Mouse (Mus musculus): Measurements from ENCODE around the gene Eng. TPM values are rescaled to one million over a fixed set of nuclear protein-coding genes. Genes with fewer than 3 reads are reported as not detected.

Gene Eng
- polyA plus RNA-seq, 1 experiment from 2014 or later = 25.5 TPM

- DNase-seq (ENCODE audit: low spot score) (no peak), ATAC-seq (replicated peaks; ENCODE audit: low FRiP score) (no peak)
- H3K4me1 ChIP-seq (replicated peaks; ENCODE audit: control insufficient read depth, insufficient read depth, low read length) = no peaks in the 10 kb centered on the region
- H3K4me2 ChIP-seq (ENCODE audit: low read depth, low read length, severe bottlenecking) = no peak overlapping the region
- no peaks in the 10 kb centered on the region for H3K27me3 ChIP-seq (ENCODE audit: control insufficient read depth, insufficient read depth, low read length)
- 93% methylated on average over 15 of the region's 15 CpGs for WGBS
- H3K36me3 ChIP-seq (ENCODE audit: control insufficient read depth, insufficient read depth, low read length) = no peaks in the 10 kb centered on the region; the same call in 1 of the 2 replicates
- H3K4me3 ChIP-seq (ENCODE audit: low read depth, low read length) = no peak overlapping the region
- H3K27ac ChIP-seq (ENCODE audit: low read depth, low read length) = no peak overlapping the region
- no peaks in the 10 kb centered on the region for H3K9me3 ChIP-seq (ENCODE audit: control insufficient read depth, low read length)
- no peak overlapping the region for H3K9ac ChIP-seq (ENCODE audit: low read length)
These were observed 38.5 kb downstream of the Eng start for GRCm38 (mm10) chr2:32684681-32685428.

- ATAC-seq (replicated peaks; ENCODE audit: low FRiP score) (no peak), DNase-seq (ENCODE audit: low spot score) (no peak)
- no peak overlapping the region for H3K4me2 ChIP-seq (ENCODE audit: low read depth, low read length, severe bottlenecking)
- 95% methylated on average over 3 of the region's 3 CpGs for WGBS
- no peaks in the 10 kb centered on the region for H3K4me1 ChIP-seq (replicated peaks; ENCODE audit: control insufficient read depth, insufficient read depth, low read length)
- H3K4me3 ChIP-seq (ENCODE audit: low read depth, low read length) = no peak overlapping the region
- H3K27ac ChIP-seq (ENCODE audit: low read depth, low read length) = no peak overlapping the region
- H3K9me3 ChIP-seq (ENCODE audit: control insufficient read depth, low read length) = no peaks in the 10 kb centered on the region
- no peaks in the 10 kb centered on the region for H3K27me3 ChIP-seq (ENCODE audit: control insufficient read depth, insufficient read depth, low read length)
- H3K9ac ChIP-seq (ENCODE audit: low read length) = no peak overlapping the region
- no peaks in the 10 kb centered on the region; the same call in 1 of the 2 replicates for H3K36me3 ChIP-seq (ENCODE audit: control insufficient read depth, insufficient read depth, low read length)
These were observed 39.4 kb downstream of the Eng start for GRCm38 (mm10) chr2:32685807-32686206.

GRCm38 (mm10) chr2:32686640-32687039 is 40.2 kb downstream of the Eng start:
- Histone ChIP-seq H3K4me3 (ENCODE audit: low read depth, low read length) (no peak overlapping the region), H3K4me2 (ENCODE audit: low read depth, low read length, severe bottlenecking) (no peak overlapping the region), H3K9me3 (ENCODE audit: control insufficient read depth, low read length) (no peaks in the 10 kb centered on the region), H3K27me3 (ENCODE audit: control insufficient read depth, insufficient read depth, low read length) (no peaks in the 10 kb centered on the region), H3K4me1 (replicated peaks; ENCODE audit: control insufficient read depth, insufficient read depth, low read length) (no peaks in the 10 kb centered on the region), H3K36me3 (ENCODE audit: control insufficient read depth, insufficient read depth, low read length) (no peaks in the 10 kb centered on the region; the same call in 1 of the 2 replicates), H3K9ac (ENCODE audit: low read length) (no peak overlapping the region), H3K27ac (ENCODE audit: low read depth, low read length) (no peak overlapping the region)
- ATAC-seq (replicated peaks; ENCODE audit: low FRiP score) = no peak
- 85% methylated on average over 6 of the region's 6 CpGs for WGBS
- no peak for DNase-seq (ENCODE audit: low spot score)

GRCm38 (mm10) chr2:32687562-32687961 is 41.2 kb downstream of the Eng start:
- H3K27ac ChIP-seq (ENCODE audit: low read depth, low read length) = no peak overlapping the region
- no peaks in the 10 kb centered on the region for H3K4me1 ChIP-seq (replicated peaks; ENCODE audit: control insufficient read depth, insufficient read depth, low read length)
- no peaks in the 10 kb centered on the region; the same call in 1 of the 2 replicates for H3K36me3 ChIP-seq (ENCODE audit: control insufficient read depth, insufficient read depth, low read length)
- H3K9ac ChIP-seq (ENCODE audit: low read length) = no peak overlapping the region
- ATAC-seq (replicated peaks; ENCODE audit: low FRiP score) = no peak
- DNase-seq (ENCODE audit: low spot score) = no peak
- no peaks in the 10 kb centered on the region for H3K9me3 ChIP-seq (ENCODE audit: control insufficient read depth, low read length)
- no peak overlapping the region for H3K4me3 ChIP-seq (ENCODE audit: low read depth, low read length)
- no peak overlapping the region for H3K4me2 ChIP-seq (ENCODE audit: low read depth, low read length, severe bottlenecking)
- 90% methylated on average over 8 of the region's 8 CpGs for WGBS
- no peaks in the 10 kb centered on the region for H3K27me3 ChIP-seq (ENCODE audit: control insufficient read depth, insufficient read depth, low read length)

GRCm38 (mm10) chr2:32689420-32689819 is 43.0 kb downstream of the Eng start:
- Histone ChIP-seq H3K4me3 (ENCODE audit: low read depth, low read length) (no peak overlapping the region), H3K4me1 (replicated peaks; ENCODE audit: control insufficient read depth, insufficient read depth, low read length) (peaks cover 4% of the 10 kb centered on the region; the same call in 1 of the 2 replicates), H3K27me3 (ENCODE audit: control insufficient read depth, insufficient read depth, low read length) (no peaks in the 10 kb centered on the region), H3K36me3 (ENCODE audit: control insufficient read depth, insufficient read depth, low read length) (no peaks in the 10 kb centered on the region; the same call in 1 of the 2 replicates), H3K9ac (ENCODE audit: low read length) (no peak overlapping the region), H3K27ac (ENCODE audit: low read depth, low read length) (no peak overlapping the region), H3K9me3 (ENCODE audit: control insufficient read depth, low read length) (no peaks in the 10 kb centered on the region), H3K4me2 (ENCODE audit: low read depth, low read length, severe bottlenecking) (no peak overlapping the region)
- ATAC-seq (replicated peaks; ENCODE audit: low FRiP score) (no peak), DNase-seq (ENCODE audit: low spot score) (peak; percentile 93)
- 17% methylated on average over 5 of the region's 5 CpGs for WGBS

GRCm38 (mm10) chr2:32691041-32691440 is 44.6 kb downstream of the Eng start:
- 88% methylated on average over 11 of the region's 11 CpGs for WGBS
- H3K4me3 ChIP-seq (ENCODE audit: low read depth, low read length) = no peak overlapping the region
- H3K36me3 ChIP-seq (ENCODE audit: control insufficient read depth, insufficient read depth, low read length) = no peaks in the 10 kb centered on the region; the same call in 1 of the 2 replicates
- no peak overlapping the region for H3K4me2 ChIP-seq (ENCODE audit: low read depth, low read length, severe bottlenecking)
- H3K9me3 ChIP-seq (ENCODE audit: control insufficient read depth, low read length) = no peaks in the 10 kb centered on the region
- DNase-seq (ENCODE audit: low spot score) = no peak
- H3K4me1 ChIP-seq (replicated peaks; ENCODE audit: control insufficient read depth, insufficient read depth, low read length) = peaks cover 4% of the 10 kb centered on the region; the same call in 1 of the 2 replicates
- no peaks in the 10 kb centered on the region for H3K27me3 ChIP-seq (ENCODE audit: control insufficient read depth, insufficient read depth, low read length)
- H3K9ac ChIP-seq (ENCODE audit: low read length) = no peak overlapping the region
- H3K27ac ChIP-seq (ENCODE audit: low read depth, low read length) = no peak overlapping the region
- no peak for ATAC-seq (replicated peaks; ENCODE audit: low FRiP score)

- H3K36me3 ChIP-seq (ENCODE audit: control insufficient read depth, insufficient read depth, low read length) = no peaks in the 10 kb centered on the region; the same call in 1 of the 2 replicates
- no peak overlapping the region for H3K4me3 ChIP-seq (ENCODE audit: low read depth, low read length)
- no peak for ATAC-seq (replicated peaks; ENCODE audit: low FRiP score)
- no peak for DNase-seq (ENCODE audit: low spot score)
- H3K4me2 ChIP-seq (ENCODE audit: low read depth, low read length, severe bottlenecking) = no peak overlapping the region
- H3K9me3 ChIP-seq (ENCODE audit: control insufficient read depth, low read length) = no peaks in the 10 kb centered on the region
- H3K9ac ChIP-seq (ENCODE audit: low read length) = no peak overlapping the region
- peaks cover 4% of the 10 kb centered on the region; the same call in 1 of the 2 replicates for H3K4me1 ChIP-seq (replicated peaks; ENCODE audit: control insufficient read depth, insufficient read depth, low read length)
- no peak overlapping the region for H3K27ac ChIP-seq (ENCODE audit: low read depth, low read length)
- no peaks in the 10 kb centered on the region for H3K27me3 ChIP-seq (ENCODE audit: control insufficient read depth, insufficient read depth, low read length)
- 93% methylated on average over 14 of the region's 14 CpGs for WGBS
These were observed 46.1 kb downstream of the Eng start for GRCm38 (mm10) chr2:32692496-32692895.

GRCm38 (mm10) chr2:32693282-32693681 is 46.9 kb downstream of the Eng start:
- no peaks in the 10 kb centered on the region for H3K27me3 ChIP-seq (ENCODE audit: control insufficient read depth, insufficient read depth, low read length)
- peak overlapping the region; percentile 93 for H3K4me2 ChIP-seq (ENCODE audit: low read depth, low read length, severe bottlenecking)
- peak overlapping the region; percentile 75 for H3K4me3 ChIP-seq (ENCODE audit: low read depth, low read length)
- peak overlapping the region; percentile 83 for H3K9ac ChIP-seq (ENCODE audit: low read length)
- H3K27ac ChIP-seq (ENCODE audit: low read depth, low read length) = no peak overlapping the region
- WGBS = 23% methylated on average over 7 of the region's 7 CpGs
- no peaks in the 10 kb centered on the region for H3K9me3 ChIP-seq (ENCODE audit: control insufficient read depth, low read length)
- peaks cover 4% of the 10 kb centered on the region; the same call in 1 of the 2 replicates for H3K4me1 ChIP-seq (replicated peaks; ENCODE audit: control insufficient read depth, insufficient read depth, low read length)
- DNase-seq (ENCODE audit: low spot score) = no peak
- H3K36me3 ChIP-seq (ENCODE audit: control insufficient read depth, insufficient read depth, low read length) = no peaks in the 10 kb centered on the region
- ATAC-seq (replicated peaks; ENCODE audit: low FRiP score) = no peak
